Mouse (Mus musculus): Measurements from ENCODE around the gene Mrpl30.

DNA sequence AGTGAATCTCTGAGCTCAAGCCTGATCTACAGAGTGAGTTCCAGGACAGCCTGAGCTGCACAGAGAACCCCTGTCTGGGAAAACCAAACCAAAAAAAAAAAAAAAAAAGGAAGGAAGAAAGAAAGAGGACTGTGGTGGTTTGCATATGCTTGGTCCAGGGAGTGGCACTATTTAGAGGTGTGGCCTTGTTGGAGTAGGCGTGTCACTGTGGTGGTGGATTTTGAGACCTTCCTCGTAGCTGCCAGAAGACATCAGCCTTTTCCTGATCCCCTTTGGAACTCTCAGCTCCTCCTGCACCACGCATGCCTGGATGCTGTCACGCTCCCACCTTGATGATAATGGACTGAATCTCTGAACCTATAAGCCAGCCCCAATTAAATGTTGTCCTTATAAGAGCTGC lies 6.9 kb upstream of the Mrpl30 start:
- TF ChIP-seq CTCF (conservative IDR thresholded peaks at IDR 0.05; ENCODE audit: insufficient read depth, insufficient read length, low read depth, low read length) (no peak), POLR2A (IDR thresholded peaks at IDR 0.05; ENCODE audit: low read depth, low read length) (no peak)

Data from kidney, adult 2 months (tissue).